Mouse (Mus musculus): ENCODE measurements at regions not wholly inside any gene's neighbourhood (a gene's known extent, or its start where the extent isn't known, plus 50 kb on each side); places are given as distances from the start of the nearest gene placed in this dataset.
A peak's percentile ranks its signal among the peaks of the same experiment; 100 is the strongest.

- DNase-seq = no peak
Observed at GRCm38 (mm10) chr2:133373543-133373942, 178.4 kb upstream of the Bmp2 start.

- DNase-seq = no peak
Observed at GRCm38 (mm10) chr2:133381054-133381453, 170.9 kb upstream of the Bmp2 start.

- DNase-seq = no peak
Observed at GRCm38 (mm10) chr2:133383135-133383920, 168.6 kb upstream of the Bmp2 start.

GRCm38 (mm10) chr2:133385297-133385696 is 166.7 kb upstream of the Bmp2 start:
- no peak for DNase-seq

GRCm38 (mm10) chr2:133387349-133387748 is 164.6 kb upstream of the Bmp2 start:
- DNase-seq = no peak

GRCm38 (mm10) chr2:133392298-133392697 is 159.7 kb upstream of the Bmp2 start:
- no peak for DNase-seq

GRCm38 (mm10) chr2:133397566-133397965 is 154.4 kb upstream of the Bmp2 start:
- DNase-seq = no peak

- DNase-seq = no peak
Observed at GRCm38 (mm10) chr2:133399059-133399690, 152.8 kb upstream of the Bmp2 start.

- DNase-seq = no peak
Observed at GRCm38 (mm10) chr2:133400963-133401362, 151.0 kb upstream of the Bmp2 start.

GRCm38 (mm10) chr2:133416990-133417581 is 134.9 kb upstream of the Bmp2 start:
- DNase-seq = no peak

GRCm38 (mm10) chr2:133419686-133420303 is 132.2 kb upstream of the Bmp2 start:
- no peak for DNase-seq

GRCm38 (mm10) chr2:133425538-133425937 is 126.4 kb upstream of the Bmp2 start:
- no peak for DNase-seq

- DNase-seq = no peak
Observed at GRCm38 (mm10) chr2:133427039-133427438, 124.9 kb upstream of the Bmp2 start.

GRCm38 (mm10) chr2:133429369-133430062 is 122.4 kb upstream of the Bmp2 start:
- DNase-seq = no peak

- no peak for DNase-seq
Observed at GRCm38 (mm10) chr2:133430741-133431438, 121.1 kb upstream of the Bmp2 start.

GRCm38 (mm10) chr2:133432141-133432813 is 119.7 kb upstream of the Bmp2 start:
- DNase-seq = no peak

- no peak for DNase-seq
Observed at GRCm38 (mm10) chr2:133436913-133437843, 114.8 kb upstream of the Bmp2 start.

GRCm38 (mm10) chr2:133438018-133438417 is 113.9 kb upstream of the Bmp2 start:
- DNase-seq = no peak

GRCm38 (mm10) chr2:133443024-133443423 is 108.9 kb upstream of the Bmp2 start:
- no peak for DNase-seq

- peak; percentile 3 for DNase-seq
Observed at GRCm38 (mm10) chr2:133443490-133443889, 108.5 kb upstream of the Bmp2 start.

- no peak for DNase-seq
Observed at GRCm38 (mm10) chr2:133452947-133453346, 99.0 kb upstream of the Bmp2 start.
